Mouse (Mus musculus): Measurements from ENCODE around the gene Zfp760. TPM values are rescaled to one million over a fixed set of nuclear protein-coding genes. Genes with fewer than 3 reads are reported as not detected.

Gene Zfp760
- polyA plus RNA-seq, 1 experiment from 2014 or later, result 19.0 TPM

- peak overlapping the region; percentile 71 for H3K4me3 ChIP-seq
- H3K27ac ChIP-seq, result peak overlapping the region; percentile 86
- peak overlapping the region; percentile 55 for H3K4me2 ChIP-seq (replicated peaks)
- H3K27me3 ChIP-seq, result no peaks in the 10 kb centered on the region
- 0 out of 2 replicates have a peak, but pooled peaks cover 5% of the 10 kb centered on the region for H3K36me3 ChIP-seq
- WGBS, result under 1% methylated on average over 27 of the region's 27 CpGs
- peak; percentile 97 for ATAC-seq (ENCODE audit: low FRiP score)
- peak overlapping the region; percentile 71 for H3K9ac ChIP-seq
- peaks cover 9% of the 10 kb centered on the region for H3K4me1 ChIP-seq
- H3K9me3 ChIP-seq (replicated peaks), result no peaks in the 10 kb centered on the region
Observed at GRCm38 (mm10) chr17:21733529-21734031, 26.0 kb downstream of the Zfp760 start.

DNA sequence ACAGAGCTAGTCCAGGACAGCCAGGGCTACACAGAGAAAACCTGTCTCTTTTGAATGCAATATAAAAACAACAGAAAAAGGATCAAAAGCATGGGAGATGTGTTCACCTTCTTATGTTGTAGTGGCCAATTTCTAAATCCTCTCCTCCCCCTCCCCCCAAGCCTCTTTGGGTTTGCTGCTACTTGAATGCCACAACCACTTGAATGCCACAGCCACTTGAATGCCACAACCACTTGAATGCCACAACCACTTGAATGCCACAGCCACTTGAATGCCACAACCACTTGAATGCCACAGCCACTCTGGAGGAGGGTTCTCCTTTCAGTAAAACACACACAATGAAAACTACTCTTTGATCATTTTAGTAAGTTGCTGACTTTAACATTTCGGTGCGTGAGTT, 45.2 kb downstream of the Zfp760 start:
- ATAC-seq (ENCODE audit: low FRiP score), result no peak
- Histone ChIP-seq H3K4me1 (peaks cover 6% of the 10 kb centered on the region; the same call in 1 of the 2 replicates), H3K4me2 (replicated peaks) (no peak overlapping the region), H3K27me3 (no peaks in the 10 kb centered on the region), H3K9ac (no peak overlapping the region), H3K36me3 (no peaks in the 10 kb centered on the region), H3K4me3 (no peak overlapping the region), H3K27ac (no peak overlapping the region), H3K9me3 (replicated peaks) (no peaks in the 10 kb centered on the region)
- 50% methylated on average over 2 of the region's 2 CpGs for WGBS

DNA sequence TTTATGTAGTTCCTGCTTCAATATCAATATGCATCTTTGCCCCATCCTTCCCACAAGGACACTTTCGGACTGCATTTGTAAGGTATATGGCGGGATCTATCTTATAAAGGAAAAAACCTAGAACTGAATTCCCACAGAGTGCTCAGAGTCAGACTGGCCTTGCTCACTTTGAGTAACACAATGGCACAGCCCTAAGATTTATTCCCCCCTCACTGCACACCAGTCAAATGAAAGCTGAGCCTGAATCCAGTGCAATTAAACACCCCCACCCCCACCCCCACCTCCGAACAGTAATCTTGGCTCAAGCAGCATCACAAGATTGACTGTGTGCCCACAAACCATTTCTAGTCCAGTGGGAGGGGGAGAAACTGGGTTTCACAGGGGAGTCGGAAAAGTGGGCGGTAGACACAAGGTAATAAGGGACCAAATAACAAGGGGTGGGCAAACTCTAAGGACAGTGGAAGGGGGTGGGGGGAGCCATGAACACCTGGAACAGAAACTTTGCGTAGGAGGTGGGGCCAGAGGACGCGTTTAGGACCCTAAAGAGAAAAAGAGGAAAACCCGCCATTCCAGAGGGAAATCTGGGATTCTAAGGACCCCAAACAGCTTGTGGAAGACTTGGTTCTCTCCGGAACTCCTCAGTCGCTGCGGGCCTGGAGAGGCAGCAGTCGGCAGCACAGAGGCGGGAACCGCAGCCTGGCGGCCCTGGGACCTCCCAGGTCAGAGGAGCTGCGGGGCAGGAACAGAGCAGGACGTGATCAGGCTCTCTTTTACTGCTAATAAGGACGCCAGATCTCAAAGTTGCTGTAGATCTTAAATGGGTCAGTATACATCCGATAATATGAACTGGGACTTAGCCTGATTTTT, 46.0 kb downstream of the Zfp760 start:
- H3K4me3 ChIP-seq, result peak overlapping the region; percentile 33
- 12% methylated on average over 20 of the region's 20 CpGs for WGBS
- H3K36me3 ChIP-seq, result no peaks in the 10 kb centered on the region
- ATAC-seq (ENCODE audit: low FRiP score), result peak; percentile 46; the same call in 1 of the 2 replicates
- no peaks in the 10 kb centered on the region for H3K9me3 ChIP-seq (replicated peaks)
- peak overlapping the region; percentile 59 for H3K4me2 ChIP-seq (replicated peaks)
- H3K4me1 ChIP-seq, result peaks cover 6% of the 10 kb centered on the region; the same call in 1 of the 2 replicates
- H3K27me3 ChIP-seq, result no peaks in the 10 kb centered on the region
- no peak overlapping the region for H3K27ac ChIP-seq
- no peak overlapping the region for H3K9ac ChIP-seq

- H3K4me2 ChIP-seq (replicated peaks), result no peak overlapping the region
- no peak overlapping the region for H3K9ac ChIP-seq
- no peaks in the 10 kb centered on the region for H3K36me3 ChIP-seq
- WGBS, result 90% methylated on average over 2 of the region's 2 CpGs
- no peak overlapping the region for H3K4me3 ChIP-seq
- H3K9me3 ChIP-seq (replicated peaks), result no peaks in the 10 kb centered on the region
- H3K27me3 ChIP-seq, result no peaks in the 10 kb centered on the region
- H3K27ac ChIP-seq, result no peak overlapping the region
- H3K4me1 ChIP-seq, result no peaks in the 10 kb centered on the region
- no peak for ATAC-seq (ENCODE audit: low FRiP score)
Observed at GRCm38 (mm10) chr17:21770336-21770735, 62.8 kb downstream of the Zfp760 start.

Other genes with a start within 250 kb of the Zfp760 start
- gene Zfp53, start 218.7 kb upstream of the Zfp760 start, polyA plus RNA-seq (2016; fragmentation: Nextera tagmentation; extraction: Ambion mirVana), result 8.5 and 11.3 TPM in 2 replicates
- 2.7 and 3.3 TPM in 2 replicates for gene Zfp52, start 172.2 kb upstream of the Zfp760 start, polyA plus RNA-seq (2016; fragmentation: Nextera tagmentation; extraction: Ambion mirVana)
- 15.7 and 17.1 TPM in 2 replicates for gene Zfp948, start 140.7 kb upstream of the Zfp760 start, polyA plus RNA-seq (2016; fragmentation: Nextera tagmentation; extraction: Ambion mirVana)
- 9.8 and 10.6 TPM in 2 replicates for gene Zfp983, start 57.1 kb upstream of the Zfp760 start, polyA plus RNA-seq (2016; fragmentation: Nextera tagmentation; extraction: Ambion mirVana)
- 16.7 and 18.5 TPM in 2 replicates for gene Gm10226, start 15.9 kb upstream of the Zfp760 start, polyA plus RNA-seq (2016; fragmentation: Nextera tagmentation; extraction: Ambion mirVana)
- gene Zfp229, start 23.1 kb downstream of the Zfp760 start, polyA plus RNA-seq (2016; fragmentation: Nextera tagmentation; extraction: Ambion mirVana), result 10.9 and 11.8 TPM in 2 replicates
- gene Zfp820, start 138.0 kb downstream of the Zfp760 start, polyA plus RNA-seq (2016; fragmentation: Nextera tagmentation; extraction: Ambion mirVana), result 4.4 and 5.1 TPM in 2 replicates
- 9.2 and 10.9 TPM in 2 replicates for gene Zfp995, start 202.2 kb downstream of the Zfp760 start, polyA plus RNA-seq (2016; fragmentation: Nextera tagmentation; extraction: Ambion mirVana)

Data from hindbrain, embryonic 12.5 days (tissue).